Mouse (Mus musculus) right cerebral cortex, postnatal 25 days (tissue): ENCODE results near the gene Fam53a.

Experiments used
- DNase-seq: peaks from one replicate; pipeline ENCODE4 v3.0.0; 2022

Fam53a gene

GRCm38 (mm10) chr5:33629301-33629987, at the start of gene Fam53a, which contains the start of gene Gm9903:
Gene Fam53a (minus strand): TSS chr5:33629635.
Gene Gm9903 (plus strand): TSS chr5:33629925.
- peak; percentile 100 for DNase-seq

GRCm38 (mm10) chr5:33678244-33678643, 48.8 kb upstream of the Fam53a start:
- no peak for DNase-seq

- no peak for DNase-seq
These were observed 46.5 kb upstream of the Fam53a start for GRCm38 (mm10) chr5:33675964-33676363.

GRCm38 (mm10) chr5:33674439-33674838, 45.0 kb upstream of the Fam53a start:
- DNase-seq, result no peak

GRCm38 (mm10) chr5:33671659-33672058, 42.2 kb upstream of the Fam53a start:
- DNase-seq, result no peak

GRCm38 (mm10) chr5:33668223-33668622, 38.8 kb upstream of the Fam53a start:
- DNase-seq, result no peak

GRCm38 (mm10) chr5:33658664-33659050, 29.2 kb upstream of the Fam53a start:
- DNase-seq, result no peak

- peak; percentile 99 for DNase-seq
These were observed 28.6 kb upstream of the Fam53a start, which contains the start of the genes Tacc3 and Tmem129 for GRCm38 (mm10) chr5:33657787-33658663. Gene Tacc3 (plus strand): TSS chr5:33658128. Gene Tmem129 (minus strand): TSS chr5:33658416.

- DNase-seq, result no peak
These were observed 27.9 kb upstream of the Fam53a start for GRCm38 (mm10) chr5:33657251-33657786.

- DNase-seq, result no peak
These were observed 27.3 kb upstream of the Fam53a start for GRCm38 (mm10) chr5:33656739-33657138.

- no peak for DNase-seq
These were observed 25.9 kb upstream of the Fam53a start for GRCm38 (mm10) chr5:33655251-33655840.

- DNase-seq, result no peak
These were observed 25.0 kb upstream of the Fam53a start for GRCm38 (mm10) chr5:33654424-33654823.

- DNase-seq, result no peak
These were observed 23.3 kb upstream of the Fam53a start for GRCm38 (mm10) chr5:33652783-33653173.

- DNase-seq, result peak; percentile 98
These were observed 22.7 kb upstream of the Fam53a start, which contains the start of gene Slbp for GRCm38 (mm10) chr5:33651921-33652782. Gene Slbp (minus strand): TSS chr5:33652574.

- no peak for DNase-seq
These were observed 22.1 kb upstream of the Fam53a start for GRCm38 (mm10) chr5:33651541-33651920.

GRCm38 (mm10) chr5:33651017-33651416, 21.6 kb upstream of the Fam53a start:
- DNase-seq, result no peak

GRCm38 (mm10) chr5:33640652-33641051, 11.2 kb upstream of the Fam53a start:
- DNase-seq, result no peak

- no peak for DNase-seq
These were observed 9.4 kb upstream of the Fam53a start for GRCm38 (mm10) chr5:33638826-33639225.

- no peak for DNase-seq
These were observed 8.3 kb upstream of the Fam53a start for GRCm38 (mm10) chr5:33637606-33638350.

GRCm38 (mm10) chr5:33635361-33635760, 5.9 kb upstream of the Fam53a start:
- DNase-seq, result no peak

GRCm38 (mm10) chr5:33632526-33632925, 3.1 kb upstream of the Fam53a start:
- DNase-seq, result no peak
